Mouse (Mus musculus) kidney, postnatal 10 days (tissue): ENCODE measurements at regions not wholly inside any gene's neighbourhood (a gene's known extent, or its start where the extent isn't known, plus 50 kb on each side); places are given as distances from the start of the nearest gene placed in this dataset.

ENCODE experiments used
- DNase-seq: peaks from one replicate; pipeline ENCODE4 v3.0.0; 2021; ENCODE audit warnings: mixed read lengths

DNA sequence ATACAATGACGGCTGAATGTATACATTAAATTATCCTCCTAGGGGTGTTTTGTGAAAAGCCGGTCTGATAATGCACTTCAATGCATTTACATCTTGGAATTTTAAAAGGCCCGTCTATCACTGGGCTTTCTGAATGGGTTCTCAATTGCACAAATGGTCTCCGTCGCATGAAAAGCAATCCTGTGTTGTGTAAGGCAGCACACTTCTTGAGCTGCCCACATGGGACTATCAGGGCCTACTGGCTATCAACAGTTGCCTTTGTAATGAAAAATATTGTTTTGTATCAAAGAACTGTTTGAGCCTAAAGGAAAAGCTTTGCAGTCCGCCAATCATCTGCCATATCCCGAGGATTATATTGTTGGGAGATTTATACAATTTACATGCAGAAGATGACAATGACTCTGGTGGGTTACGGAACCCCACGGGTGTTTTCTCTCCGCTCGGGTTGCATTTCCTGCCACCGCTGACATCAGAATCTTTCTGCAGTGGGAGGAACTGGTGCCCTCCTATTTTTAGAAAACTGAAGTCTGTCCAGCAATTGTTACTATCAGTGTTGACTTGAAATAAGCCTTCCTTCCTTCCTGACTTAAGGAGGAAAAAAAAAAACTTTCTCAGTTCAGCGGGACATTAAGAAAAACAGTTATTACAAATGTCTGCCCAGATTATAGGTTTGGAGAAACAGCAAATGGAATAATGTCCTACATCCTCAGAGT lies 118.7 kb downstream of the Tmem26 start:
- peak; percentile 54 for DNase-seq

DNA sequence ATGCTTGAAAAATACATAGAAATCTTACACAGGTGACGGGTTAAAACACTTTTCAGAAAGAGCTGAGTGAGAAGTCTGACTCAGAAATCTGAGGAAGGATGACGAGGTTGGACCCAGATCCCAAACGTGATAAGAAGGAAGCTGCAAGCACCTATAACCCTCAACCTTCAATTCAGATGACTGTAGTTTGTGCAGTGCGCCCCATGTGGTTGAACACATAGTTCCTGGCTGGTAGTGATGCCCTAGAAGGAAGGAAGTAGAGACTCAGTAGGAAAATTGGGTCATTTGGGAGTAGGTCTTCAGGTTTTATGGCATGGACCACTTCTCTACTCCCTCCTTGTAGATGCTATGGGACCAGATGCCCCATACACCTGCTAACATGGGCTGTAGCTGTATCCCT lies 120.6 kb downstream of the Tmem26 start:
- no peak for DNase-seq

DNA sequence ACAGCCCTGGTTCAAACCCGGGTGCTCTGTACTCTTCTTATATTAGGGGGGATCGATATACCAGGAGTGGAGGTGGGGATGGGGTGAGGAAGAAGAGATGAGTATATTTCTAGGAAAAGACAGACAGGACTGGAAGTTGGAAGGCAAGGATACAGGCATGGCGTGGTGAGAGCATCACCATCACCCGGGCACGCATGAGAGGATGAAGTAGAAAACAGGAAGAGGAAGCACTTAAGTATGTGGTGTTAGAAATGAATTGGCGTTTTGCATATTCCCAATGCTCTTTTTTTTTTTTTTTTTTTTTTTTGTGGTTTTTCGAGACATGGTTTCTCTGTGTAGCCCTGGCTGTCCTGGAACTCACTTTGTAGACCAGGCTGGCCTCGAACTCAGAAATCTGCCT lies 121.2 kb downstream of the Tmem26 start:
- DNase-seq, result no peak

DNA sequence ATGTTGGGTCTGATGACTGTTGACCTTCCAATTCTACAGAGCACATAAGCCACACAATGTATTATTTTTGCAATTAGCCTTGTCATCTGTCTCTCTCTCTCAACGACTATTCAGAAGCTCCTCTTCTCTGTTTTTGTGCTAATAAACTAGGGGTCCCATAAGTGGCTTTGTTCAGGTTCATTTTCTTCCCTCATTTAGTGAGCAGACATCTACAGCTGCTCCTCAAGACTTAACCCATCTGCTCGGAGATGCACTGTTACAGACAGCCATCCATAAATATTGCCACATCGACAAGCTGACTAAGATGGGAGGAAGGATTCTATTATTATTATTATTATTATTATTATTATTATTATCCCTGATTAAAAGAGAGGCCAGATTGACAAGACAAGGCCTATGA lies 127.7 kb downstream of the Tmem26 start:
- DNase-seq, result no peak

DNA sequence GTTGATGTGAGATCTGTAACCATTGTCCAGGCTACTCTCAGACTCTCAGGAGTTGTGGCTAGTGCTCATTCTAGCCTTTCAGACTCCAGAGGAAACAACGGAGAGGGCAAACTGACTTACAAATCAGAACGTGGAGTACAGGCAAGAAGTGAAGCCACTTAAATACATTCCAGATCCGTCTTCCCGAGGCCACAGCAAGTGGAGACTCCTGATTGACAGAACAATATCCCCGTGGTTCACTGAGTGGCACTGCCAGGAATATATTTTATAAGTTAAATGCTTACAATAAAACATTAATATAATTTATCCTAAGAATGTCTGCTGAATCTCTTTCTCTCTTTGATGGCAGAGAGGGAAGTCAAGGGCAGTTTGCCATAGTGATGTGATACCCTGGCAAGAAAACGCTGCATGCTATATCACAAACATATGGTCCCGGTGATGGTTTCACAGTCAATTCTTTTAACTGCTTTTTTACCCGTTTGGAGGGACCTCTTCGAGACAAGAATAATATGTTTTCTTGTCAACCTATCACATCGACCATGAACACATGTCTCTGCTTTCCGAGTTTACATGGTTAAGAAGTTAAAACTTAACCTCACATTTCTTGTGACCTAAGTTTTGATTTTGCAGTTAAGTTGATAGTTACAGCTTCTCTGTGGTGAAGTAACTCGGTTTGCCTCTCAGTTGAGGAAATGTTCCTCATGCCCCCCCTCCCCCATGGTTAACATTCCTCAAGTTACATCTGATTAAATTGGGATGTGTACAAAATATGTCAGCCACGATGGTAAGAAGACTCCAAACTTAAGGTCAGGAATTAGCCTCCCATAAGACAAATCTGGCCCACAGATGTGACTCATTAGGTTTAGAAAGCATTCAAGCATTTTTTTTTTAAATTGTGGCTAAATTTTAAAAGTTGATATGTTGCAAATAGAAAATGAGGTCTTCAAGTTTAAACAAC lies 132.8 kb downstream of the Tmem26 start:
- DNase-seq, result no peak

DNA sequence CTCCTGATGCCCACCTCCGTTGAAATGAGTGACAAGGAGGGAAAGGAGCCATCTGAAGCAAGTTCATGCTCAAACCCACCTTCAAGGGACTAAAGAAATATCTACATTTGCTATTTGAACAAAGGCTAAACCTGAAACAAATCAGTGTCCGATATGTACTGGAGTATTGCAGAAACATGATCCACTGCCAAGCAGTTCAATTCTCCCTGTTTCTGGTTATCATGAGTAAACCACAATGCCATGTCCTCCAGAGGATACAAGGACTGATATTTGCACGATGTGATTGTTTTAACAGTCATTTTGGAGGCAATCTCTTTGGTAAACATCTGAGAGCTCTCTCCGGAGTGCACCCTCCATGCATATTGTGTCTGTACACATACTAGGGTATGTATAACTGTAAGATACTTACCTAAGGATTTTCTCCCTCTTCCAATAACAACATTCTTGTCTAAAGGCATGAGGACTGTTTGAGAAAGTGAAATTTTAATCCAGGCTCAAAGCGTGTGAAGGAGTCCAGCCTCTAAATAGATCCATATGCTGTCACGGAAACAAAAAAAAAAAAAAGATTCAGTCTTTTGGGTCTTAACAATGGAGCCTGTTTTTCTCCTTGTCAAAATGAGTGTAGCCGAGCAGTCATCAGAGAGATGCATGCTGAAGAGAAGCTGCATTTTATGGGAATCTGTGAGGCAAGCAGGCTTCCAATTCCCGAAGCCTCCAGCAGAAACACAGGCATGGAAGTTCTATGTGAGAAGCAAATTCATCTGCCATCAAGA lies 141.3 kb downstream of the Tmem26 start:
- DNase-seq, result no peak

DNA sequence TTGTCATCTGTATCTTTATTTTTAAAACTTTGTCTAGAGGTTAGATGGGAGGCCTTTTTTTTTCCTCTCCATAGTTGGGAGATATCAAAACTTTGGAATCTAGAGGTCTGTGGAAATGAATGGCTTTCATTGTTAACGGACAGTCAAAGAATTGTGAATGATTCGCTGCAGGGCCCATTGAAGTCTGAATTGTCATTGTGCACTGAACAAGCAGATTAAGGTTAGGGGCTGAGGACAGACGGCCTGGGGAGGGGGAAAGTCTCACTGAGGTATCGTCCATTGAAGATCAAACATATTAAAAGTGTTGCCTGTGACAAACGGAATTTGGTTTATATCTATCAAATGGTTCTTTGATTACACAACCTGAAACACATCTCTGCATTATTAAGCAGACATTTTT lies 142.3 kb downstream of the Tmem26 start:
- DNase-seq, result no peak

DNA sequence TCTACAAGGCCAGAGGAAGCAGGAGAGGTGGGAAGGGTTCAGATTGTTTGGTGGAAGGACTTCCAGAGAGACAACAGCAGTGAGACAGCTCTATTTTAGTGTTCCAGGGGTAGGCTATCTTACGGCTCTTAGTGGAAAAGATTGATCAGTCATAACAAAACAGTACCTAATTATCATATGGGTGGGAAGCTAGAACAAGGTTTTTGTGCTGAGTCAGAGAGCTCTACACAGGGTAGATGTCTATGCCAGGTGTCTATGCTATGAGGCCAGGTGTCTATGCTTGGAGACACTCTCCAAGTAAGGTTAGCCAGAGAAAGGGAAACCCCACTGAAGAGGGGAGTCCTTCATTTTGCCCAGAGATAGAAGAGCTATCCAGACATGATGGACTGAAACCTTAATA lies 143.9 kb downstream of the Tmem26 start:
- DNase-seq, result no peak

DNA sequence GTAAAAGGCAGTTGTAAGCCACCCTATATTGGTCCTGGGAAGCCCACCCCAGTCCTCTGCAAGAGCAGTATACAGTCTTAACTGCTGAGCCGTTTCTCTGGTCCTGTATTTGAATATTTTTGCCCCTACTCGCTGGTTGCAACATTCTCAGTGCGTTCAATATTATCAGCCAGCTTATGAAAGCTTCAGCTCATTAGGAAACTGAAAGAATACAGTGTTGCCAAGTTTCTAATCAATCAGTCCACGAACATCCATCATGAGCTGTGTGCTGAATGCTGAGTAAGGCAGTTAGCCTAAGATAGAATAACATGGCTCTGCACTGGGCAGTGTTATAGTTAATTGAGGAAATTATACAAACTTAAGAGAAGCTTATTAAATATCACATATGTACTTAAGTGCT lies 148.7 kb downstream of the Tmem26 start:
- DNase-seq, result no peak

DNA sequence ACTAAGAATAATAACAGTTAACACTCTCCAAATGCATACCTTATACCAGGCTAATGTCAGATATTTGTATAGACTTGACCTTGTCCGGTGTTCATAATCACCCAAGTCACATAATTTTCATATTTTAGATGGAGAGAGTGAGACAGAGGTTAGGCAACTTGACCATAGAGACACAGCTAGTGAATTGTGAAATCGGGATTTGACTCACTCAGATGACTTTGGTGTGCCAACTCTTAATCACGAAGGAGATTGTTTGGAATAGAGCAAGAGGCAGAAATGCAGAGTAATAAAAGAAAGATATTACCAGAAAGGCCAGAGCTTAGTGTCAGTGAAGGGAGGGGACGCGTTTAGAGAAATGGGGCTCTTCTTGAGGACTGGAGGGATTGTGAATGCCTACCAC lies 152.2 kb downstream of the Tmem26 start:
- DNase-seq, result no peak

DNA sequence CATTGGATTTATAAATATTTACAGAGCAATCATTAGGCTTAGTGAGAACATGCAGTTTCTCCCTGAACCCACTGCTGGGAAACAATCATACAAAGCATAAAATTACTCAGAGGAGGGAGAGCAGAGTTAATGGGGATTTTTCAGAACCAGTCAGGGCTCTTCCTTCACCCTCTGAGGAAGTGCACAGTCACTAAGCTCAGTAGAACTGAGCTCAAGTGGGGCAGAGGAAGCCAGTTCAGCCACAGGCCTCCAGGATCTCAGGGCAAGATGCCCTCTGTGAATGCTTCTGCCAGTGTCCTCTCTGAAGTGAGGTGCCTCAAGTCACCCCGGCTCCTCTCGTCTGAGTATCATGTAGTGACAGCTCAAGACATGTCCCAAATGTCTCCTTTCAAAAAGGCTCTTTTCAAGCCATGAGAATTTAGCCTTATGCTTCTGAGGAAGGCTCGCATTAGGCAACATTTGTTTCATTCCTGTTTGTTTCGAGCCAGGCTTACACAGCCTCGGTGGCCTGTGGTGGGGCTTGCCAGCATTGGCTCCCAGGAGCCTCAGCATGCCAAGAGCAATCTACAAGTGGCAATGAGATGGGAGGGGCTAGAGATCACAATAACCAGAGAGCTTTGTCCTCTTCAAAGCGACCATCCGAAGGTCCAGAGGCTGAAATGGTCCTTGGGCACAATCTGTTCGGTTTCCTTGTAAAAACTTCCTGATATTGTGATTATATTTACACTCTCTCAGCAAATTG lies 169.8 kb downstream of the Tmem26 start:
- no peak for DNase-seq

DNA sequence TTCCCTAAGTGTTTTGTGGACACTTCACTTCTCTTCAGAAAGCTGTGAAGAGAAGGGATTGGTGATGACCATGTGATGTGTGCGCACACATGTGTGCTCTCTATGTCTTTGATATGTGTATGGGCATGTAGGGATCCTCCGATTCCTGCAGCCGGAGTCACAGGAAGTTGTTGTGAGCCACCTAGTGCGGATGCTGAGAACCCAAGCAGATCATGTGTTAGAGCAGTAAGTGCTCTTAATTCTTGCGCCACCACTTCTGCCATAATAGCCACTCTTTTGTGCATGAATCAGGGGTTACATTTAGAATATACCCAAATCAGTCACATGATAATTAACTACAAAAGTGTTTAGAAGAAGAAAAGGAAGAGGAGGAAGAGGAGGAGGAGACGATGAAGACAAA lies 170.7 kb downstream of the Tmem26 start:
- DNase-seq, result no peak

DNA sequence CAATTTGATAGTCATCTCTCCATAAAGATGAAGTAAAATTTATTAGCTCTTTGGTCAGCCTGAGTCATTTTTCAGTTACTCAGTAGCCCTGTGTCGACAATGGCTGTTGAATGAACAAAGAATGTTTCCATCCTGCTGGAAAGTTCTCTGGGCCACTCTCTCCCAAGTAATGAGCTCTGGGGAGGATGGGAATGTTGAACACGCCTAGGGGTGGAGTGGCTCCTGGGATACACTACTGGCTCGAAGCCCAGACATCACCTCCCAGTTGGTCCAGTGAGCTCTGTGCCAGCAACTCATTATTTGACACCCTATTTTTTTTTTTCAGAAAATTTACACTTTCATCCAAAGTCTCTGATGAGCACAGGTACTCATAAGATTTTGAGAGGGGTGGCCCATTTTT lies 174.1 kb downstream of the Tmem26 start:
- DNase-seq, result peak; percentile 40

DNA sequence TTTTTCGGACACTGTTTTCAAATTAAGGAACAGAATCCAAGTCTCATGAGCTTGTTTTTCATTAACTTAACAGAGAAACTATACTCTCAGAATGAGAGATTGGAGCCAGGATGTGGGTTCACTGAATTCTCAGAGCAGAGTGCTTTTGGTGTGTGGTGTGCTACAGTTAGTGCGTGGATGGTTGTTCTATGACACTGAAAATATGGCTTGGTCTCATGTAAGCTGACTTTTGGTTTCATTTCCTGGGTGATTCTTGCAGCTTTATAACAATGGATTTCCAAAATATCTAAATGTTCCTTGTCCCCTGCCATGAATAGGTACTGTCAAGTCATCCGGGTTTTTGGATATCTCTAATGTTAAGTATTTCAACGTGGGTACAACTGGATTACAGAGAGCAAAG lies 177.7 kb downstream of the Tmem26 start:
- DNase-seq, result no peak

DNA sequence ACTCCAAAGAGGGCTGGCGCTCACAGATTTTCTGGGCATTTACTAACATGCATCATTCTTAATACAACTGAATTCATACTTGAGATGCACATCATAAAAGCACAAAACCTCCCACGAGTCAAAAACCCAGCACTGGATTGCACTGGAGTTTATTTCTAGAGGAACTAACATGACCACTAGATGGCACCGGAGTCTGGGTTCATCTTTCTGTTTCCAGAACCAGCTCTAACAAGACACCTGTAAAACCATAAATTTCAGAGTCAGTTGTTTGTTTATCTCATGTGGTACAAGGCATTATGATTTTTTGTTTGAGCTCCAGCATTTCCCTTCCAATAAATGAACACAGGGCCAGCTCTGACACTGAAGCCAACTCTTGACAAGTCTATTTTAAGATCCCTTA lies 179.2 kb downstream of the Tmem26 start:
- peak; percentile 77 for DNase-seq

DNA sequence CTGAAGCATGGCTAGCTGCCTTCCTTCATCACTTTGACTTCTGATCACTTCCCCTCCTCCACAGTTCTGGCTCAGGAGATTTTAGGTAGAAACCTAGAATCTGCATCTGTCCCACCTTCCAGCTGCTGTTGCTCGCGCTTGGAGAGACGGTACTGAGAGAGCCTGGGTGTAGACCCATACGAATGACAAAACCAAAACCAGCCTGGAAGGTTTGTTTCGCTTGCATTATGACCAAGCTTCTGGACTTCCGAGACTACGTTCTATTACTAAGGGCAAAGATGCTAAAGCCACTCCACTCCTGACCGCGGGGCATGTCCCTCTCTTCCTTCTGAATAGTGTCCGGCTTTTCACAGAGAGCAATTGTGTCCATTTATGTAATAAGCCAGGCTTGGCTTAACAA lies 180.9 kb downstream of the Tmem26 start:
- no peak for DNase-seq

DNA sequence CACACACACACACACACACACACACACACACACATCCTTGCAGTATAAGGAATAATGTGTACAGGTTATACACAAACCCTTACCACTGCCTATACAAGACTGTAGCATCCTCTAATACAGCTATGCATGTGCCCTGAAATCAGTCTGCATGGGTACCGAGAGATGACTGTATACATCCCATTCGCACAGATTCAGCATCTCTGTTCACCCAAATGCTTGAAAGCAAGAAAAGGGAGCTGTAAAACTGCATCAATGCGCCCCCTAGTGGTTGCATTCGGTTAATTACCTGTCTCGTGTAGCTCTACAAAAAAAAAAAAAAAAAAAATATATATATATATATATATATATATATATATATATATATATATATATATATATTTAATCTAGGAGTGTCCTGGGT lies 184.8 kb downstream of the Tmem26 start:
- peak; percentile 88 for DNase-seq

DNA sequence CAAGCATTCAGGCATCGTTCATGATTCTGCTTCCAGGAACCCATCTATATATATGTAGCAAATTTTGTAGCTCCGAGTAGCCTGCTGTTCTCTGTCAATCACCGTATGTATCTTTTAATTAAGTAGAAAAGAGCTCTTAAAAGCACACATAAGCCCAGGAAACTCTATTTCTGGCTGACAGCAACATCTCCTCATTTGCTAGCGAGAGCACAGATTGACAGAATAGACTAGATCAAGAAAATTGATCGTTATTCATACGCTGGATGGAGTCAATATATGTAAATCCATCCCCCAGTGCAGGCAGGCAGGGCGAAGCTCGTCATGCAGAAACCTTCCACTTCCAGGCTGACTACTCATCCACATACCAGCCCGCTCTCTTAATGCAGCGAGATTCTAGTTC lies 185.6 kb downstream of the Tmem26 start:
- no peak for DNase-seq

DNA sequence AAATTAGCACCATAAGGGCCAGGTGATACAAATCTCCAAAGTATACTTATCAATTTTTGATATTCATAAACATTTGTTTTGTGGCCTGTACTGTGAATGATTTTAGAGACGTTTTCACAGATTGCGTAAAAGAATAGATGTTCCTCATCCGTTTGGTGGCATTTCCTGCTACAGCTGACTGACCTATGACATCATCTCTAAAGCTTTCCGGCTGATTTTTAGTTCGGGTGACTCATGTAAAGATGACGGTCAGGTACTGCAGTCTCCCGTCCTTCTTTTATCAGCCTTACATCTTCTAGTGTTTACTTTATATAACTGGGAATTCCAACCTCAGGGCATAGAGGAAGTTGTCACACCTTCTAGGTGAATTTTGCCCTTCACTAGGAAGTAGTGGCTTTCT lies 192.7 kb downstream of the Tmem26 start:
- no peak for DNase-seq

DNA sequence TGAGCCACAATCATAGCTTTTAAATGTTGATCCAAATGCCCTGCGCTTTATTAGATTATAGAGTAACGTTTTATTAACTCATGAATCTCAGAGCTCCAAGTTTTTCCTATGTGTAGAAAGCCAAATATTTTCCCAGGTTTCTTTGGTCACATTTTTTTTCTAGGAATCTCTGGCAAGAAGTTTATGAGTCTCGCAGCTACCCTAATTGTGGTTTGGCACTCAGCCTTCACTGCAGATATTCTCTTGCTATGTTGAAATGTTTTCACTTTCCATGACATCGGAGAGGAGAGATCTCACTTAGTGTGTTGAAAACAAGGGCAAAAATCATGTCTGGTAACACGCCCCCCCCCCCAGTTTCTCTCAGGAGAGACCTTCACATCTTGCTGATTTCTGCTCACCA lies 212.4 kb downstream of the Tmem26 start:
- DNase-seq, result peak; percentile 24

DNA sequence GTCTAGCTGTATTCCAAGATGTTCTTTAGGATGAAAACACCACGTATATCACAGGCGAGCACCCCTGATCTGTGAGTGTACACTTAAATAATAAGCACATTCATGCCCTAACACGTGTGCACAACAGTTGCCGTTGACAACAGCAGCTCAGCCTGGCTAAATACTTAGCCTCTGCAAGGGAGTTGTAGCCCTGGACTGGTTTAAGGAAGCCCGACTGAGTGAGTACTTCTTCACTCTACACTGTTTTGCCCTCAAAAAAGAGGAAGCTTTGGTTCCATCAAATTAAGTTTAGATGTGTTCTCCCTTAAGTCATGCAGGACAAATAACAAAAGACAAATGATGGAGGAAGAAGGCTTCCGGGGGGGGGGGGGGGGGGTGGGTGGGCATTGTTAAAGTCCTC lies 208.0 kb upstream of the Rhobtb1 start:
- DNase-seq, result no peak

DNA sequence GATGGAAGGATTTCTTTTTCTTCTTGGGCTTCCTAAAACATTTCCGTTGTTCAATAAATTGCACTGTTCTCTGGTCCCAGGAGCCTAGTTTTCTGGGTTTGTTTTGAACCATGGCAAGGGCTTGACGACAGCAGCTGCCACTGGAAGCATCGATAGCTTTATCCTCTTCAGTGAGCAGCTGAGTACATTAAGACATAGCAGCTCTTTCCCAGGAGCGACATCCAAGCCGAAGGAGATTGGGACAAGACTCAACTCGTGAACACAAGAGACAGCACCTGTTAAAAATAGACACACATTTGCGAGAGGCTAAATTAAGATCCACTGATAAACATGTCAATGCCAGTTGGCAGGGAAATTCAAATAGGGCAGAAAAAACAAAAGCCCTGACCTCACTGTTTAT lies 194.7 kb upstream of the Rhobtb1 start:
- no peak for DNase-seq

DNA sequence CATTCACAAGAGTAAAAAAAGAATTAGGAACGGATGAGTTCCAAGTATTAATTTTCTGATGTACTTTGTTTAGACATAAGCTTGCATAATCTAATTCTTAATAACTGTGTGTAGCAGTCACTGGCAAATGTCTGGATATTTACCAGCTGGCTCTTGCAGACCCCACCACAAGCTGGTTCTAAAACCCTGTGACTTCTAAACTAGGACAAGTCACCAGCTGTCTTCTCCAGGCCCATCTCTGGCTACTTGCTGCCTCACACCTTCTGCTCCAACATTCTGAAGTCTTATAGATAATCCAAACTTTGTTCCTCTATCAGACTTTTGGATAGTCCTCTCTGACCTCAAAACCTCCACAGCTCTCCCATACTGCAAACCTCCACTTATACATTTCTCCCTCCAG lies 189.9 kb upstream of the Rhobtb1 start:
- DNase-seq, result no peak
